Mouse (Mus musculus): ENCODE data around the gene Sppl3. TPM values are rescaled to one million over a fixed set of nuclear protein-coding genes. Genes with fewer than 3 reads are reported as not detected.

Sppl3 gene
- polyA plus RNA-seq, 1 experiment, result 93.9 TPM

DNA sequence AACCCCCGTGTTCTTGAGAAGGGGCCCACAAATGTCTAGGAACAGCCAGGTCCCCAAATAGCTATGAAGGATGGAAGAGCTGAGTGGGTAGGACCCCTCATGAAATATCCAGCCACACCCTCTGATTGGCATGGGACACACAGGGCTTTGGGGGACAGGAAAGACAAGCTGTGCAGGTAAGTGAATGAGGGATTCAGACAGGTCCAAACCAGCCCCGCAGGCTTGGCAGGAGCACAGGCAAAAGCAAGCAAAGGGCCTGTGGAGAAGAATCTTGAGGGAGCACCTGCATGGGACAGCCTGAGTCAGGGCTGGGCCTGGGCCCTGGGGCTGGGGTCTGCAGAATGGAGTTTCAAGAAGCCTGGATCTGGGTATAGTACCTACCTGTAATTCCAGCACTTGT, 10.4 kb upstream of the Sppl3 start:
- Histone ChIP-seq H3K27me3 (ENCODE audit: control insufficient read depth, insufficient read depth, low read length) (no peaks in the 10 kb centered on the region), H3K4me1 (ENCODE audit: control insufficient read depth, insufficient read depth, low read length) (peaks cover 5% of the 10 kb centered on the region), H3K4me3 (ENCODE audit: control insufficient read depth, low read depth, low read length) (no peak overlapping the region), H3K27ac (ENCODE audit: control insufficient read depth, insufficient read depth, low read depth, low read length) (no peak overlapping the region), H3K36me3 (ENCODE audit: control insufficient read depth, insufficient read depth, low read length) (no peaks in the 10 kb centered on the region)
- TF ChIP-seq POLR2A (IDR thresholded peaks at IDR 0.05; ENCODE audit: control insufficient read depth, low read depth, low read length) (no peak), CTCF (IDR thresholded peaks at IDR 0.05; ENCODE audit: control insufficient read depth, insufficient read depth, insufficient replicate concordance, low read depth, low read length) (no peak)

DNA sequence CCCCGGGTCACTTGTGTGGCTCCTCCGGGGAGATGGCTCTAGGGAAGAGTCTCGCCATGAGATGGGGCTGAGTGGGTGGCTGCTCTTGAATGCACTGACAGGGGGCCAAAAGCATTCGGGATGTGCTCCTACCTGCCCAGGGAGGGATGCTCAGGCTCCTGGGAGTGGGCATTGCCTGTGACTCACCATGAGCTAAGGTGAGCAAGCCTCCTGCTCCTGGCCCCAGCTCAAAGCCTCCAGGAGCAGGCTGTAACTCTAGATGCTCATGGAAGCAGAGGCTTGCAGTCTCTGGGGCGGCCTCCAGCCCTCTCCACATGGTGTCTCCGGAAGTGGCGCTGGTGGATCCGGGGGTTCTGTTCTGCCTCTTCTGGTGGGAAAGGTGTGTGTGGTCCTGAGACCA, 9.5 kb upstream of the Sppl3 start:
- Histone ChIP-seq H3K27ac (ENCODE audit: control insufficient read depth, insufficient read depth, low read depth, low read length) (no peak overlapping the region), H3K4me1 (ENCODE audit: control insufficient read depth, insufficient read depth, low read length) (peaks cover 5% of the 10 kb centered on the region), H3K4me3 (ENCODE audit: control insufficient read depth, low read depth, low read length) (no peak overlapping the region), H3K27me3 (ENCODE audit: control insufficient read depth, insufficient read depth, low read length) (no peaks in the 10 kb centered on the region), H3K36me3 (ENCODE audit: control insufficient read depth, insufficient read depth, low read length) (no peaks in the 10 kb centered on the region)
- TF ChIP-seq POLR2A (IDR thresholded peaks at IDR 0.05; ENCODE audit: control insufficient read depth, low read depth, low read length) (no peak), CTCF (IDR thresholded peaks at IDR 0.05; ENCODE audit: control insufficient read depth, insufficient read depth, insufficient replicate concordance, low read depth, low read length) (no peak)

DNA sequence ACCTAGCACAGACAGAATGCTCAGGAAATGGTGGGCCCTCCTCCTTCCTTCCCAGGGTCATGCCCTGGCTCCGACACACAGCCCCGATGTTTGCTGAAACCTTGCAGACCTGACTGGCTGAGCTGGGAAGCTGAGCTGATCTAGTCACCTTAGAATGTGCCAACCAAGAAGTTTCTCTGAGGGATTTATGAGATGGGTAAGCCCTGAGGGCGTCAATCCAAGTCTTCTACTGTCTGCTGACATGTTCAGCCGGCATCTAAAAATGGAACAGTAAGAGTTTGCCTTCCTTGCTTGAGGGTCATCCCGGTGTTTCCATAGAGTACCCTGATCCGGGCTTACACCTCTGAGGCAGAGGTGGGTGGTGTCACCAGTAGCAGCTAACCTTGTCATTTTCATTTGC, 8.2 kb upstream of the Sppl3 start:
- Histone ChIP-seq H3K27ac (ENCODE audit: control insufficient read depth, insufficient read depth, low read depth, low read length) (no peak overlapping the region), H3K36me3 (ENCODE audit: control insufficient read depth, insufficient read depth, low read length) (no peaks in the 10 kb centered on the region), H3K4me3 (ENCODE audit: control insufficient read depth, low read depth, low read length) (no peak overlapping the region), H3K27me3 (ENCODE audit: control insufficient read depth, insufficient read depth, low read length) (no peaks in the 10 kb centered on the region), H3K4me1 (ENCODE audit: control insufficient read depth, insufficient read depth, low read length) (peaks cover 5% of the 10 kb centered on the region)
- TF ChIP-seq POLR2A (IDR thresholded peaks at IDR 0.05; ENCODE audit: control insufficient read depth, low read depth, low read length) (no peak), CTCF (IDR thresholded peaks at IDR 0.05; ENCODE audit: control insufficient read depth, insufficient read depth, insufficient replicate concordance, low read depth, low read length) (no peak)

DNA sequence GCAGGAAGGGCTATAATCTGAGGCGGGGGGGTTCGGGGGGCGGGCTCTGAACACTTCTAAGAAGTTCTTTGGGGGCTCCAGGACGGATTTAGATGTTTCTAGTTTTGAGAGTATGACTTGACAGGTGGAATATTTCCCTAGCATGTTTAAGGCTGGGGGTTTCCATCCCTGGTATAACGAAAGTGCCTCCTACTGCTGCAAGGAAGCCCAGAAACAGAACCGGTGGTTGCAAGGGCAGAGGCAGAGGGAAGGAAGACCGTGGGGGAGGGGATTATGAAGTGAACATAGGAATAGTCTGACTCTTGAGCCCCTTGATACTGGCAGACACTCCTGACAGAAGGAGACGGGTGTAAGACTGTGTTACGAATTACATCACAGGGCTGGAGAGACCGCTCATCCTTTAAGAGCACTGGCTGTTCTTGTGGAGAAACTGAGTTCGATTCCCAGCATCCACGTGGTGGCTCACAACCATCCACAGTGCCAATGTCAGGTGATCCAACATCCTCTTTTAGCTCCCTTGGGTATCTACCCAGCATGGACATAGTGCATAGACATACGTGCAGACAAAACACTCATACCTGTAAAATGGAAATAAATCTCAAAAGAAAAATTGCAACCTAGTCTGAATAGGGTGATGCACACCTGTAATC, 7.6 kb upstream of the Sppl3 start:
- H3K4me3 ChIP-seq (ENCODE audit: control insufficient read depth, low read depth, low read length), result no peak overlapping the region
- H3K27me3 ChIP-seq (ENCODE audit: control insufficient read depth, insufficient read depth, low read length), result no peaks in the 10 kb centered on the region
- peaks cover 8% of the 10 kb centered on the region for H3K4me1 ChIP-seq (ENCODE audit: control insufficient read depth, insufficient read depth, low read length)
- no peak overlapping the region for H3K27ac ChIP-seq (ENCODE audit: control insufficient read depth, insufficient read depth, low read depth, low read length)
- TF ChIP-seq POLR2A (IDR thresholded peaks at IDR 0.05; ENCODE audit: control insufficient read depth, low read depth, low read length) (no peak), CTCF (IDR thresholded peaks at IDR 0.05; ENCODE audit: control insufficient read depth, insufficient read depth, insufficient replicate concordance, low read depth, low read length) (no peak)
- H3K36me3 ChIP-seq (ENCODE audit: control insufficient read depth, insufficient read depth, low read length), result no peaks in the 10 kb centered on the region

DNA sequence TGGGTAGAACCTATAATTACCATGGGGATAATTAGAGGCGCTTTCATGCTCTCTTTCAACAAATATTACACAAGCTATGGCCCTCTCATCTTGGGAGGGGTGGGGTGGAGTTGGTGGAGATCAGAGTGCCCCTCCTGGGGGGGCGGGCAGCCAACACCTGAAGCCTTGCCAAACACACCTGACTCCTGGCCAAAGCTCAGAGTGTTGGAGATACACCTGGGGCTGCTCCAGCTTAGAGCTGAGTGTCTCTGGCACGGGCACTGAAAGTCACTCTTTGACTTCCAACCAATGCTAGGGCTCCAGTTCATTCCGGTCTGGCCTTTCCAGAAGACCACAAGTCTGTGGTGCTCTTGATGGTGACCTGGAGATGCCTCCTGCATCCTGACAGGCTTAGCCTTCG, 3.2 kb upstream of the Sppl3 start:
- H3K27me3 ChIP-seq (ENCODE audit: control insufficient read depth, insufficient read depth, low read length), result no peaks in the 10 kb centered on the region
- no peak overlapping the region for H3K4me3 ChIP-seq (ENCODE audit: control insufficient read depth, low read depth, low read length)
- H3K36me3 ChIP-seq (ENCODE audit: control insufficient read depth, insufficient read depth, low read length), result no peaks in the 10 kb centered on the region
- TF ChIP-seq CTCF (IDR thresholded peaks at IDR 0.05; ENCODE audit: control insufficient read depth, insufficient read depth, insufficient replicate concordance, low read depth, low read length), result no peak
- no peak for TF ChIP-seq POLR2A (IDR thresholded peaks at IDR 0.05; ENCODE audit: control insufficient read depth, low read depth, low read length)
- H3K27ac ChIP-seq (ENCODE audit: control insufficient read depth, insufficient read depth, low read depth, low read length), result no peak overlapping the region
- H3K4me1 ChIP-seq (ENCODE audit: control insufficient read depth, insufficient read depth, low read length), result peaks cover 29% of the 10 kb centered on the region

DNA sequence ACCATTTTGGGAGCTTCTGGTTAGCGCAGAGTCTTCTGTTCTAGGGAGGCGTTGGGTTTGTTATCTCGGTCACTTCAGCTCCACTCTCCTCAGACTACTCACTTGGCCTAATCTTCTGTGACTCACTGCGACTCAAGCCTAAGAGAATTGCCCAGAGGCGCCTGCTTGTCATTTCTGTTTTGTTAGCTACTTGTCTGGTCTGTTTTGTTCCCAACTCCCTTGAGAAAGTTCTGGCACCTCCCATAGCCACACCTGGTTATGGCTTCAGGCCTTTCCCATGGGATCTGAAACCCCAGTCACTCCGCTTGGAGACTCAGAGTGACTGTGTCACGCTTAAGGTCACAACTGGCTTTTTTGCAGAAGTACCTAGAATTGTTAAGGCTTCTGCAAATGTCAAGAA, 2.6 kb upstream of the Sppl3 start:
- peaks cover 31% of the 10 kb centered on the region for H3K4me1 ChIP-seq (ENCODE audit: control insufficient read depth, insufficient read depth, low read length)
- no peaks in the 10 kb centered on the region for H3K36me3 ChIP-seq (ENCODE audit: control insufficient read depth, insufficient read depth, low read length)
- no peak overlapping the region for H3K27ac ChIP-seq (ENCODE audit: control insufficient read depth, insufficient read depth, low read depth, low read length)
- no peak overlapping the region for H3K4me3 ChIP-seq (ENCODE audit: control insufficient read depth, low read depth, low read length)
- no peak for TF ChIP-seq CTCF (IDR thresholded peaks at IDR 0.05; ENCODE audit: control insufficient read depth, insufficient read depth, insufficient replicate concordance, low read depth, low read length)
- TF ChIP-seq POLR2A (IDR thresholded peaks at IDR 0.05; ENCODE audit: control insufficient read depth, low read depth, low read length), result no peak
- no peaks in the 10 kb centered on the region for H3K27me3 ChIP-seq (ENCODE audit: control insufficient read depth, insufficient read depth, low read length)

DNA sequence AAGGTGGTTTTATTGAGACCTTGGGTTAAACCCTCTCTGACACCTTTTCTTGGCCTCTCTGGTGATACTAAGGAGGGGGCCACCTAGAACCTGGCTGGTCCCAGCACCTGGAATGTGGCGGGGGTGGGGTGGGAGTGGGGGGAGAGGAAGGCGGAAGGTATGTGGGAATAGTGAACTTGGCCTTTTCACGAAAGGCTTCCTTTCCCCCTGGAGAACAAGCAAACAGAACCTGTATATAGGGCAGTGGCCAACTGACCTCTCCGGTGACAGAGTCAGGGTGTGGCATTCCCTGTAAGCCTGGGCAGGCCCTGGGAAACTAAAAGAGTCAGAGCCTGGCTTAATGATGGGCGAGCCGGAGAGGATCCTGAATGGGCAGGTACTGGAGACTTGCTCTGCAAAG, 1.8 kb upstream of the Sppl3 start:
- TF ChIP-seq CTCF (IDR thresholded peaks at IDR 0.05; ENCODE audit: control insufficient read depth, insufficient read depth, insufficient replicate concordance, low read depth, low read length), result no peak
- TF ChIP-seq POLR2A (IDR thresholded peaks at IDR 0.05; ENCODE audit: control insufficient read depth, low read depth, low read length), result no peak
- H3K27ac ChIP-seq (ENCODE audit: control insufficient read depth, insufficient read depth, low read depth, low read length), result no peak overlapping the region
- no peak overlapping the region for H3K4me3 ChIP-seq (ENCODE audit: control insufficient read depth, low read depth, low read length)

More for the DNA sequence above, 1.8 kb upstream of the Sppl3 start:
- Histone ChIP-seq H3K27me3 (ENCODE audit: control insufficient read depth, insufficient read depth, low read length) (no peaks in the 10 kb centered on the region), H3K36me3 (ENCODE audit: control insufficient read depth, insufficient read depth, low read length) (no peaks in the 10 kb centered on the region), H3K4me1 (ENCODE audit: control insufficient read depth, insufficient read depth, low read length) (peaks cover 33% of the 10 kb centered on the region)
